Mouse (Mus musculus): ENCODE data around the gene Sp1.

- TF ChIP-seq GATA1 (IDR thresholded peaks at IDR 0.05; ENCODE audit: borderline replicate concordance, low read length) (no peak), FLI1 (IDR thresholded peaks at IDR 0.05; ENCODE audit: low read length) (no peak)
Measured at GRCm38 (mm10) chr15:102485853-102486252, 79.9 kb downstream of the Sp1 start.
